Mouse (Mus musculus): ENCODE measurements around the gene Pard3b.
A peak's percentile ranks its signal among the peaks of the same experiment; 100 is the strongest.

Pard3b gene

GRCm38 (mm10) chr1:61756771-61757170 lies 118.1 kb downstream of the Pard3b start:
- no peak for DNase-seq

GRCm38 (mm10) chr1:61771213-61771612 lies 132.6 kb downstream of the Pard3b start:
- DNase-seq, result peak; percentile 26

- no peak for DNase-seq
Measured at GRCm38 (mm10) chr1:61778731-61779130, 140.1 kb downstream of the Pard3b start.

- DNase-seq, result no peak
Measured at GRCm38 (mm10) chr1:61779906-61780305, 141.3 kb downstream of the Pard3b start.

GRCm38 (mm10) chr1:61796296-61796695 lies 157.7 kb downstream of the Pard3b start:
- DNase-seq, result no peak

- DNase-seq, result no peak
Measured at GRCm38 (mm10) chr1:61820213-61820612, 181.6 kb downstream of the Pard3b start.

GRCm38 (mm10) chr1:61825560-61826191 lies 187.1 kb downstream of the Pard3b start:
- no peak for DNase-seq

GRCm38 (mm10) chr1:61837006-61837544 lies 198.5 kb downstream of the Pard3b start:
- no peak for DNase-seq

- DNase-seq, result no peak
Measured at GRCm38 (mm10) chr1:61846606-61847005, 208.0 kb downstream of the Pard3b start.

GRCm38 (mm10) chr1:61849029-61849714 lies 210.5 kb downstream of the Pard3b start:
- no peak for DNase-seq

GRCm38 (mm10) chr1:61850471-61850870 lies 211.8 kb downstream of the Pard3b start:
- no peak for DNase-seq

GRCm38 (mm10) chr1:61851176-61851575 lies 212.6 kb downstream of the Pard3b start:
- DNase-seq, result no peak

- DNase-seq, result no peak
Measured at GRCm38 (mm10) chr1:61867286-61868082, 228.9 kb downstream of the Pard3b start.

GRCm38 (mm10) chr1:61874875-61875274 lies 236.3 kb downstream of the Pard3b start:
- no peak for DNase-seq

GRCm38 (mm10) chr1:61879706-61880470 lies 241.3 kb downstream of the Pard3b start:
- DNase-seq, result no peak

GRCm38 (mm10) chr1:61896048-61896447 lies 257.4 kb downstream of the Pard3b start:
- peak; percentile 22 for DNase-seq

GRCm38 (mm10) chr1:61903271-61904007 lies 264.8 kb downstream of the Pard3b start:
- no peak for DNase-seq

GRCm38 (mm10) chr1:61904036-61904435 lies 265.4 kb downstream of the Pard3b start:
- DNase-seq, result no peak

GRCm38 (mm10) chr1:61912931-61913330 lies 274.3 kb downstream of the Pard3b start:
- DNase-seq, result peak; percentile 41

GRCm38 (mm10) chr1:61924958-61925357 lies 286.3 kb downstream of the Pard3b start:
- DNase-seq, result no peak

GRCm38 (mm10) chr1:61925541-61925940 lies 286.9 kb downstream of the Pard3b start:
- DNase-seq, result no peak
